Mouse (Mus musculus) testis, adult 2 months (tissue): Measurements from ENCODE around the gene Arfip2. TPM values are rescaled to one million over a fixed set of nuclear protein-coding genes. Genes with fewer than 3 reads are reported as not detected.

ENCODE experiments used
- H3K27ac ChIP-seq: fragments of 200-500 bp; 2 replicates; pipeline ENCODE4 v1.5.1; 2012; ENCODE audit warnings: low read depth, low read length; ENCODE audit not compliant: control insufficient read depth, insufficient read depth
- H3K27me3 ChIP-seq: fragments of 200-500 bp; 2 replicates; pipeline ENCODE4 v1.6.1; 2012; ENCODE audit warnings: mild to moderate bottlenecking, low read length, moderate library complexity; ENCODE audit not compliant: control insufficient read depth, insufficient read depth
- H3K36me3 ChIP-seq: fragments of 200-500 bp; 2 replicates; pipeline ENCODE4 v1.6.1; 2012; ENCODE audit warnings: mild to moderate bottlenecking, low read length; ENCODE audit not compliant: control insufficient read depth, insufficient read depth
- H3K4me1 ChIP-seq: fragments of 200-500 bp; 2 replicates; pipeline ENCODE4 v1.6.1; 2012; ENCODE audit warnings: low read length; ENCODE audit not compliant: control insufficient read depth, insufficient read depth
- H3K4me3 ChIP-seq: fragments of 200-500 bp; 2 replicates; pipeline ENCODE4 v1.5.1; 2012; ENCODE audit warnings: low read depth, mild to moderate bottlenecking, low read length, moderate library complexity, mixed read lengths; ENCODE audit not compliant: control insufficient read depth
- CTCF ChIP-seq: fragments of 200-500 bp; IDR thresholded peaks from 2 replicates; pipeline ENCODE4 v1.5.1; 2012; ENCODE audit warnings: low read depth, mild to moderate bottlenecking, inconsistent platforms, low read length, moderate library complexity; ENCODE audit not compliant: control insufficient read depth, insufficient read depth, insufficient replicate concordance
- POLR2A ChIP-seq: fragments of 200-500 bp; IDR thresholded peaks from 2 replicates; pipeline ENCODE4 v1.6.1; 2012; ENCODE audit warnings: low read depth, mild to moderate bottlenecking, inconsistent platforms, low read length, moderate library complexity; ENCODE audit not compliant: control insufficient read depth
- polyA plus RNA-seq: library from polyadenylated mRNA; depleted of rRNA; stranded (reverse); fragments of >200 nt; gene quantifications from 2 replicates; pipeline ENCODE4 v1.2.3, GENCODE M21; 2012

The Arfip2 gene
- polyA plus RNA-seq, 1 experiment, result 12.4 TPM

- Histone ChIP-seq H3K36me3 (no peaks in the 10 kb centered on the region), H3K27ac (no peak overlapping the region), H3K4me1 (peaks cover 13% of the 10 kb centered on the region), H3K4me3 (no peak overlapping the region), H3K27me3 (no peaks in the 10 kb centered on the region)
- TF ChIP-seq POLR2A (no peak), CTCF (no peak)
These were observed 912 bp downstream of the Arfip2 start for GRCm38 (mm10) chr7:105639304-105639703.

- H3K36me3 ChIP-seq, result no peaks in the 10 kb centered on the region
- H3K27ac ChIP-seq, result no peak overlapping the region
- TF ChIP-seq CTCF (no peak), POLR2A (no peak)
- no peaks in the 10 kb centered on the region; the same call in 1 of the 2 replicates for H3K27me3 ChIP-seq
- H3K4me3 ChIP-seq, result no peak overlapping the region
- peaks cover 15% of the 10 kb centered on the region for H3K4me1 ChIP-seq
These were observed 1.4 kb downstream of the Arfip2 start for GRCm38 (mm10) chr7:105638776-105639175.

DNA sequence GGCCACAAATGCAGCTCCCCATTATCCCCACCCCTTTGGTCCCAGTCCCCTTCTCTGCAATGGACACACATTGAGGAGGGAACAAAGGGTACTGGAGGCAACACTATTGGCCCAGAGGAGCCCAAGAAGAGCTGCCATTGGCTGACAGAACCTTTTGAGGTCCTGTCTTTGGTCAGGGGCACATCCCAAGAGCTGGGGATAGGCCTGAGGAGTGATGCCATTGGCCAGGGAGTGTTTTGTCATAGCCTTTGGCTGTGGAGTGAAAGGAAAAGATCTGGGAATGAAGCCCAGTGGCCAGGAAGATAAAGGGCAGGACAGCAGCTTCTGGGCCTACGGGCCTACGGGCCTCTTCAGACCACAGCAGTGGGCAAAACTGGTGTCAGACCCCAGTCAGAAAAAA, 4.5 kb downstream of the Arfip2 start:
- no peaks in the 10 kb centered on the region for H3K36me3 ChIP-seq
- H3K27ac ChIP-seq, result no peak overlapping the region
- no peaks in the 10 kb centered on the region; the same call in 1 of the 2 replicates for H3K27me3 ChIP-seq
- no peak for TF ChIP-seq CTCF
- TF ChIP-seq POLR2A, result no peak
- peak overlapping the region; percentile 71 for H3K4me3 ChIP-seq
- peaks cover 16% of the 10 kb centered on the region for H3K4me1 ChIP-seq

GRCm38 (mm10) chr7:105634272-105634920, 5.8 kb downstream of the Arfip2 start:
- H3K27ac ChIP-seq, result no peak overlapping the region
- H3K36me3 ChIP-seq, result no peaks in the 10 kb centered on the region

GRCm38 (mm10) chr7:105633801-105634135, 6.4 kb downstream of the Arfip2 start:
- Histone ChIP-seq H3K36me3 (no peaks in the 10 kb centered on the region), H3K27me3 (no peaks in the 10 kb centered on the region; the same call in 1 of the 2 replicates), H3K27ac (peak overlapping the region; percentile 55), H3K4me3 (peak overlapping the region; percentile 87), H3K4me1 (peaks cover 7% of the 10 kb centered on the region)
- no peak for TF ChIP-seq CTCF
- TF ChIP-seq POLR2A, result no peak

More at GRCm38 (mm10) chr7:105634272-105634920, 5.8 kb downstream of the Arfip2 start:
- Histone ChIP-seq H3K4me3 (no peak overlapping the region), H3K27me3 (no peaks in the 10 kb centered on the region; the same call in 1 of the 2 replicates), H3K4me1 (peaks cover 10% of the 10 kb centered on the region)
- TF ChIP-seq CTCF (no peak), POLR2A (no peak)

DNA sequence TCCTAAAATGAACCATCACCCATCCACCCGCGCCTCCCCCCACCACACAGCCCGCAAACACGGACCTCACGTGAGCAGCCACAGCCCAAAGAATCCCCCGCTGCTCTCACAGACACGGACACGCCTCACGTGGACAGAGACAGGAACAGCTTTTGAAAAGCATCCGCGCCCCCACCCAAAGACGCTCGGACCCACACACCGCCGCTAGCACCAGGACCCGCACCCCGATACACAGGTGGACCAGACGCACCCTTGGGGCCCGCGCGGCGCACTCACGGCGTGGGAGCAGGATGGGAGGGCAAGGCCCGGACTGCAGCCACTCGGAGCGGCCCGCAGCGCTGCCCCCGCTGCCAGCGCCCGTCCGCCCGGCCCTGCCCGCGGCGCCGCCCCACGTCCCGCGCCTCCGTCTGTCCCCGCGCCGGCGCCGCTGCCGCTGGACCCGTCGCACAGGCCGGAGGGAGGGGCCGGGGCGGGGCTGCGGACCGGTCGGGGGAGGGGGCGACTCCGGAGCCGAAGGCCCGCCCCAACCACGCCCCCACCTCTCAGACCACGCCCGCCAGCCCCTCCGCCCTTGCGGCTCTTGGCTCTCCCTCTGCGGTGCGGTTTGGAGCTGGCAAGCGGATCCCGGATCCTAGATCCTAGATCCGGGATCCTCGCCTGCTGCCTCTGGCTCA, 7.0 kb downstream of the Arfip2 start, which contains the start of gene Trim3:
Gene Trim3 (minus strand): TSS at position 445 of the 674 bp plus-strand sequence.
- peak within 1 kb of the TSS; percentile 55 for H3K27ac ChIP-seq

DNA sequence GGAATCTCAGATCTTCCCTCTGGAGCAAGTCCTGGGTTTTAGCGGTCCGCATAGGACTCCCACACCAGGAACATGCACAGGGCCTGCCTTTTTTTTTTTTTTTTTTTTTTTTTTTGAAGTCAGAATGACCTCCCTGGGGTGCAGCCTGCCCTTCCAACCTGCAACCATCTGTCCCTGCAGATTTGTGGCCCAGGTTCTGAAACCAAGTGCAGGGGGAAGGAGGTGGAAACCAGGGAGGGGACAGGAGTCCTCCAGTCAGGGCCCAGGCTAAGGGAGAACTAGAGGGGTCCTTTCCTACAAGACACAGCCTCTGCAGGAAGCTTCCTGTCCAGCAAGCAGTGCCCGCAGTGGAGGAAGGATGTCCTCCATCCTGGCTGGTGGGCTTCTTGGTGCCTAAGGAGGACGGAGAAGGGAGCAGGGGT, 7.7 kb downstream of the Arfip2 start:
- no peak overlapping the region for H3K27ac ChIP-seq
- no peak for TF ChIP-seq POLR2A
- H3K4me3 ChIP-seq, result no peak overlapping the region; the same call in 1 of the 2 replicates
- H3K27me3 ChIP-seq, result no peaks in the 10 kb centered on the region; the same call in 1 of the 2 replicates
- H3K36me3 ChIP-seq, result no peaks in the 10 kb centered on the region
- peaks cover 7% of the 10 kb centered on the region for H3K4me1 ChIP-seq

More for the DNA sequence above, 7.0 kb downstream of the Arfip2 start, which contains the start of gene Trim3:
- no peaks in the 10 kb centered on the region for H3K36me3 ChIP-seq
- no peaks in the 10 kb centered on the region; the same call in 1 of the 2 replicates for H3K27me3 ChIP-seq
- H3K4me1 ChIP-seq, result peaks cover 7% of the 10 kb centered on the region
- no peak for TF ChIP-seq CTCF
- TF ChIP-seq POLR2A, result no peak
- peak within 1 kb of the TSS; percentile 87 for H3K4me3 ChIP-seq
